Mouse (Mus musculus) erythroblast, embryonic 14.5 days (primary cell): ENCODE results near the gene Try4.

Source experiments
- GATA1 ChIP-seq: IDR thresholded peaks from 2 replicates; pipeline ENCODE4 v1.6.1; 2012; ENCODE audit warnings: low read length, inconsistent platforms, mixed read lengths
- TAL1 ChIP-seq: IDR thresholded peaks from 3 replicates; pipeline ENCODE4 v1.6.1; 2012; ENCODE audit warnings: low read length, inconsistent platforms, mixed read lengths

DNA sequence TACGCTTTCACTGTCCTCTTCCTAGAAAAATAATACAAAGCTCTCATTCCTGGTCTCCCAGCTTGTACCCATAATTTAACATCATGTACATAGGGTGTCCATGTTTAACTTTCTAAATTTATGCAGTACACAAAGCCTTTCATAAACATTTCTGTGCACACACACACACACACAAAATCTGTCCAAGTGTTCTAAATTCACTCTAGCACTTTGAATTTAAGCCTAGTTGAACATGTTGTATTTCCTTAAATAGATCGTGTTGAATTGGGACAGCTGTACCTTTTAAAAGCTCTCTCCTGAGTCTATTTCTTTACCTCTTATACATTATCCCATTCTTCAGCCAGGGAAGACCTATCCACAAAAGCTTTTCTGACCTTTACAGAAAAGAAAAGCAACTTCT, 45.6 kb upstream of the Try4 start:
- TF ChIP-seq GATA1 (no peak), TAL1 (no peak)
